Mouse (Mus musculus) stomach, embryonic 16.5 days (tissue): ENCODE data around the gene Enpp6. TPM values are rescaled to one million over a fixed set of nuclear protein-coding genes. Genes with fewer than 3 reads are reported as not detected.

Experiments used
- ATAC-seq: fragments of 200-750 bp; cut with Nextera tagmentation; 2 replicates; pipeline ENCODE4 v1.8.0; 2017; ENCODE audit warnings: moderate number of reproducible peaks, moderate TSS enrichment; ENCODE audit not compliant: insufficient read depth, low FRiP score
- H3K27ac ChIP-seq: fragments of 300-500 bp; sonication (generic); 2 replicates; pipeline ENCODE4 v1.5.1; 2014; ENCODE audit warnings: low read length
- H3K27me3 ChIP-seq: fragments of 300-500 bp; sonication (generic); 2 replicates; pipeline ENCODE4 v1.6.1; 2014; ENCODE audit warnings: low read length, control low read depth, mixed read lengths; ENCODE audit not compliant: control insufficient read depth, insufficient read depth
- H3K36me3 ChIP-seq: fragments of 300-500 bp; sonication (generic); 2 replicates; pipeline ENCODE4 v1.6.1; 2014; ENCODE audit warnings: low read length; ENCODE audit not compliant: control insufficient read depth, insufficient read depth
- H3K4me1 ChIP-seq: fragments of 300-500 bp; sonication (generic); 2 replicates; pipeline ENCODE4 v1.6.1; 2014; ENCODE audit warnings: low read length, control low read depth, mixed read lengths; ENCODE audit not compliant: control insufficient read depth, insufficient read depth
- H3K4me2 ChIP-seq: fragments of 300-500 bp; sonication (generic); 2 replicates; pipeline ENCODE4 v1.6.1; 2014; ENCODE audit warnings: low read depth, low read length, mixed read lengths
- H3K4me3 ChIP-seq: fragments of 300-500 bp; sonication (generic); replicated peaks from 2 replicates; pipeline ENCODE4 v1.5.1; 2014; ENCODE audit warnings: mild to moderate bottlenecking, low read length
- H3K9ac ChIP-seq: fragments of 300-500 bp; sonication (generic); 2 replicates; pipeline ENCODE4 v1.6.1; 2014; ENCODE audit warnings: low read length
- H3K9me3 ChIP-seq: fragments of 300-500 bp; sonication (generic); replicated peaks from 2 replicates; pipeline ENCODE4 v1.6.1; 2016; ENCODE audit warnings: low read length, control low read depth; ENCODE audit not compliant: control insufficient read depth
- WGBS: fragments of 180-500 bp; shearing (Covaris S2); extraction: QIAGEN DNeasy Blood & Tissue Kit; methylation state at CpG from one replicate; pipeline ENCODE4 v1.1.7; 2014; 5-methylcytosine and 5-hydroxymethylcytosine counted together
- polyA plus RNA-seq: library from polyadenylated mRNA; unstranded; fragments of >200 nt; fragmentation: Nextera tagmentation; extraction: Ambion mirVana; gene quantifications from 2 replicates; pipeline ENCODE4 v1.2.1, GENCODE M21; 2015

Gene Enpp6
- polyA plus RNA-seq, 1 experiment from 2014 or later = 0.23 TPM

DNA sequence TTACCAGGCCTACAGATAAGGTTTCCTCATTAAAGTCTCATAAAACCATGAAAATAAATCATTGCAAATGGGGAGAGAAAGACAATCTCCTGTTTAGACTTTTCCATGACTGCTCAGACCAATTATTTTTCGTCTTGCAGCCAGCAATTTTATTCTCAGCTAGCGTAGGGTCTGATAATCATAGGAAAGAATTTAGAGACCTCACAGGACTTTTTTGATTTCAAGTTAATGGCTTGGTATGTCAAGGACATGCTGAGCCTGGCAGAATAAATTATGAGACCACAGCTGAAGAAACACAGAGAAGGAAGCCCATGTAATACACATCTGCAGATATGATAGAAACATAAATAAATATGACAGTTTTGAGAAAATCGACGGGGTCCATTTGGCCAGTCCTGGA lies 130.6 kb downstream of the Enpp6 start:
- no peak overlapping the region for H3K27ac ChIP-seq
- no peak for ATAC-seq
- H3K4me3 ChIP-seq = no peak overlapping the region
- 50% methylated on average over 4 of the region's 4 CpGs for WGBS
- no peaks in the 10 kb centered on the region for H3K27me3 ChIP-seq
- no peak overlapping the region for H3K9ac ChIP-seq
- H3K9me3 ChIP-seq = no peaks in the 10 kb centered on the region
- H3K36me3 ChIP-seq = no peaks in the 10 kb centered on the region
- no peaks in the 10 kb centered on the region for H3K4me1 ChIP-seq
- no peak overlapping the region for H3K4me2 ChIP-seq

DNA sequence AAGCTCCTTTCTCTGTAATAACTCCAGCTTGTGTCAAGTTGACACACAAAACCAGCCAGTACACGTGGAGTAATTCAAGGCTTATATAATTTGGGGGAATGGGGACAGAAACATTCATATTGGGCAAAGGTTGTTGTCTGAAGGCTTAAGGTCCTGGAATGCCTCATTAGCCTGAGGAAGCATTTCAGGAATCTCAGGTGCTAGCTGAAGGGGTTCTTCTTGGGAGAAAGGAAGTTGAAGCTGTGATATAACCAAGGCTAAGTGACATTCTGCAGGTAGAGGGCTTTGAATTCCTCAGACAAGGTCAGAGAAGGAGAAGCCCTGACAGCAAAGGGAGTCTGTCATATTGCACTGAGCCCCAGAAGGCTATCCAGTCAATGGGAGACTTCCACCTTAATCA lies 133.2 kb downstream of the Enpp6 start:
- Histone ChIP-seq H3K36me3 (no peaks in the 10 kb centered on the region), H3K4me1 (no peaks in the 10 kb centered on the region), H3K27me3 (no peaks in the 10 kb centered on the region), H3K27ac (no peak overlapping the region), H3K4me2 (no peak overlapping the region), H3K9me3 (no peaks in the 10 kb centered on the region), H3K9ac (no peak overlapping the region), H3K4me3 (no peak overlapping the region)
- 60% methylated on average over 1 of the region's 1 CpGs for WGBS
- ATAC-seq = no peak

DNA sequence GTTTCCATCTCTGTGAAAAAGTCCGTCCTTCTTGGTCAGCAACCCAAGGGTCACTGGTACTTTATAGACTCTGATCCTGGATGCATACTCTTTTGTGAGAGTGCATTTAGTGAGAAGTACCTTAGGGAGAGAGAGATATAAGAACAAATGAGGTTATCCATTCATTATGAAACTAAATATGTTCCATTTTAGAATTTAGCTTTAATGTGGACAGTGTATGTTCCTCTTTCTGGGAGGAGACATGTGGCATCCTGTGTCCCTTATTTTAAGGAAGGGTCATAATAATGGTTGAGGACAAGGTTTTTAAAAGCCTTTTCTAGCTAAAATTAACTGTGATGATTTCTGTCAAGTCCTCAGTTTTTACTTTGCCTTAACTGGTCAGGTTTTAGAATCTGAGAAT lies 142.2 kb downstream of the Enpp6 start:
- Histone ChIP-seq H3K27ac (no peak overlapping the region), H3K4me3 (no peak overlapping the region), H3K4me1 (no peaks in the 10 kb centered on the region), H3K4me2 (no peak overlapping the region), H3K9me3 (no peaks in the 10 kb centered on the region), H3K9ac (no peak overlapping the region), H3K27me3 (no peaks in the 10 kb centered on the region), H3K36me3 (no peaks in the 10 kb centered on the region)
- no peak for ATAC-seq
- 93% methylated on average over 1 of the region's 1 CpGs for WGBS

- no peak overlapping the region for H3K4me3 ChIP-seq
- ATAC-seq = no peak
- H3K27me3 ChIP-seq = no peaks in the 10 kb centered on the region
- no peaks in the 10 kb centered on the region for H3K36me3 ChIP-seq
- 89% methylated on average over 3 of the region's 3 CpGs for WGBS
- no peak overlapping the region for H3K4me2 ChIP-seq
- H3K4me1 ChIP-seq = no peaks in the 10 kb centered on the region
- no peaks in the 10 kb centered on the region for H3K9me3 ChIP-seq
- H3K9ac ChIP-seq = no peak overlapping the region
- no peak overlapping the region for H3K27ac ChIP-seq
Observed at GRCm38 (mm10) chr8:47133381-47133780, 146.7 kb downstream of the Enpp6 start.

GRCm38 (mm10) chr8:47134736-47135135 lies 148.0 kb downstream of the Enpp6 start:
- no peaks in the 10 kb centered on the region for H3K9me3 ChIP-seq
- H3K4me1 ChIP-seq = no peaks in the 10 kb centered on the region
- H3K9ac ChIP-seq = no peak overlapping the region
- WGBS = 48% methylated on average over 11 of the region's 11 CpGs
- H3K4me2 ChIP-seq = peak overlapping the region; percentile 40
- no peaks in the 10 kb centered on the region for H3K36me3 ChIP-seq
- no peak overlapping the region for H3K4me3 ChIP-seq
- no peak for ATAC-seq
- no peaks in the 10 kb centered on the region for H3K27me3 ChIP-seq
- no peak overlapping the region for H3K27ac ChIP-seq

DNA sequence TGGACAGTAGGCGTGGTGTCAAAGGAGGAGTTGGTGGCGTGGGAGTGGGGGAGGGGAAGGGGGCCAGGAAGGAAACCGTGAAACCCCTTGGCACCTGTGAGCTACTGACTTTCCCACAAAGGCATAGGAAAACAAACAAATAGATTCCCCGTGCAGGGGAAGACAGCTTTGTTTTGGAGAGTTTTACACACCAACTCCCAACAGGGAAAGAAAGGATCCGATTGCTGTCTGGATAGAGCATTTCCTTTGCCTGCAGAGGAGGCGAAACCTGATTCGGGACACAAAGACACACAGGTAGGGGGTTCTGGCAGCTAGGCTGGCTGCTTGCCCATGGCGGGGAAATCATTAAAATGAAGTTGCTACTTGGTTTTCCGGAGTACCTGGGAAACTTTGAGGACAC lies 148.9 kb downstream of the Enpp6 start:
- 8% methylated on average over 9 of the region's 9 CpGs for WGBS
- Histone ChIP-seq H3K4me2 (peak overlapping the region; percentile 40), H3K27me3 (no peaks in the 10 kb centered on the region), H3K9ac (no peak overlapping the region), H3K9me3 (no peaks in the 10 kb centered on the region), H3K4me1 (no peaks in the 10 kb centered on the region), H3K36me3 (no peaks in the 10 kb centered on the region), H3K27ac (no peak overlapping the region), H3K4me3 (peak overlapping the region; percentile 26)
- ATAC-seq = no peak

- H3K4me2 ChIP-seq = peak overlapping the region; percentile 40
- no peaks in the 10 kb centered on the region for H3K4me1 ChIP-seq
- ATAC-seq = no peak
- H3K27me3 ChIP-seq = no peaks in the 10 kb centered on the region
- H3K27ac ChIP-seq = no peak overlapping the region
- H3K9me3 ChIP-seq = no peaks in the 10 kb centered on the region
- WGBS = 31% methylated on average over 5 of the region's 5 CpGs
- H3K4me3 ChIP-seq = peak overlapping the region; percentile 26
- no peak overlapping the region for H3K9ac ChIP-seq
- H3K36me3 ChIP-seq = no peaks in the 10 kb centered on the region
Observed at GRCm38 (mm10) chr8:47136047-47136446, 149.4 kb downstream of the Enpp6 start.

DNA sequence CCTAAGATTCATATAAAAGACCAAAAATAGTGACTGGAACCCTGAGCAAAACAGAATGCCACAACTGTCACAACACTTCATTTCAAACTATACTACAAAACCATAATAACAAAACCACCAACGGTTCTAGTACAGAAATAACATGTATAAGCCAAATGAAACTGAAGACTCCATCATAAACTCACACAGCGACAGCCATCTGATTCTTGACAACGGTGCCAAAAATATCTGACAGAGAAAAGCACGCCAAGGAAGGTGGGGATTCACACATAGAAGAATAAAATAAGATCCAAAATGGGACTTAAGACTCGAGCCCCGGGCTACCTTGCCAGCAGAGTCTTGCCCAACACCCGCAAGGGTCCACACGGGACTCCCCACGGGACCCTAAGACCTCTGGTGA lies 158.6 kb downstream of the Enpp6 start:
- Histone ChIP-seq H3K4me2 (no peak overlapping the region), H3K27me3 (no peaks in the 10 kb centered on the region), H3K4me1 (no peaks in the 10 kb centered on the region), H3K27ac (no peak overlapping the region), H3K36me3 (no peaks in the 10 kb centered on the region), H3K9me3 (no peaks in the 10 kb centered on the region), H3K9ac (no peak overlapping the region), H3K4me3 (no peak overlapping the region)
- no peak for ATAC-seq
- WGBS = 95% methylated on average over 9 of the region's 9 CpGs
